Mouse (Mus musculus): ENCODE results near the gene Sh3bp5. TPM values are rescaled to one million over a fixed set of nuclear protein-coding genes. Genes with fewer than 3 reads are reported as not detected.

Sh3bp5 gene
- polyA plus RNA-seq, 1 experiment from 2014 or later = 161 TPM

DNA sequence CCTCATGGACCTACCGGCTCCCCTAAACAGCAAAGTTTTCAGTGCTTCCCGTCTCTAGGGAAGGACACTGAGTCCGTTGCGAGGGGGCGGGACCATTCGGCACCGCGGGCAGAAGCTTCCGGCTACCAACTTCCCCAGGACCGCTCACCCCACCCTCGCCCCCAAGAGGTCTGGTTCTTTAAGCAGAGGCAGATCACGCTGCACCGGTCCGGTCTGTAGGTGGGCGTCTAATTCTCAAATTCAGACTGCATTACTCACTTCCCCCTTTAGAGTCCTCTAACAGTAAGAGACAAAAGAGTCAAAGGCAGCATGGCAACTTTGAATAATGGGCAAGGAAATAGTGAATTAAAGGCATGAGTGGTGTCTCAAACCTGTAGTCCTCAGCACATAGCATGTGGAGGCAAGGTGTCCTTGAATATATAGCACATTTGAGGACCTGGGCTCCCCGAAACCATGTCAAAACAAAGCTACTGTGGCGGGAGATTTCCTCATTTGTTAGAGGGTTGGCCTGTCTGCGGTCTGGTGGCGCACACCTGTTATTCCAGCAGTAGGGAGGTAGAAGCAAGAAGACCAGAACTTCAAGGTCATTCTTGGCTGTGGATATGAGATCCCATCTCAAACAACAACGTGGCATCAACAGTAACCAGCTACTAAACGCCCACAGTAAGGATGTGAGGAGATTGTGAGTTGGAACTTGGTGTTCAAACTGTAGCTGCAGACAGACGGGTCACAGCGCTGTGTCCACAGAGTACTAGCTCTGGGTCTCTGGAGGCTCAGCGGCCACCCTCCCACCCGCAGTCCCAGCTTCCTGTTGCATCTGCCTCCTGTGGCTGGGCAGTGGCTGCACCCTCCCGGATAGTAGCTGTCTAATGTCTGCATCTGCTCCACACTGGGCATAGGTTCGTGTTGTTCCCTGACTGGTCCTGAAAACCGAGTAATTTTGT, 111.8 kb downstream of the Sh3bp5 start, which contains the start of gene Dnah1:
Gene Dnah1, minus strand, starts transcription at position 48 of the 944 bp plus-strand sequence.
- Histone ChIP-seq H3K27ac (no peak within 1 kb of the TSS), H3K4me3 (peak within 1 kb of the TSS; percentile 28), H3K9ac (no peak within 1 kb of the TSS), H3K4me1 (peaks cover 5% of the 10 kb centered on the region; the same call in 1 of the 2 replicates), H3K27me3 (replicated peaks) (no peaks in the 10 kb centered on the region), H3K36me3 (replicated peaks) (no peaks in the 10 kb centered on the region), H3K4me2 (peak within 1 kb of the TSS; percentile 50), H3K9me3 (no peaks in the 10 kb centered on the region)
- no peak for ATAC-seq (replicated peaks)
- 35% methylated on average over 28 of the region's 28 CpGs for WGBS

DNA sequence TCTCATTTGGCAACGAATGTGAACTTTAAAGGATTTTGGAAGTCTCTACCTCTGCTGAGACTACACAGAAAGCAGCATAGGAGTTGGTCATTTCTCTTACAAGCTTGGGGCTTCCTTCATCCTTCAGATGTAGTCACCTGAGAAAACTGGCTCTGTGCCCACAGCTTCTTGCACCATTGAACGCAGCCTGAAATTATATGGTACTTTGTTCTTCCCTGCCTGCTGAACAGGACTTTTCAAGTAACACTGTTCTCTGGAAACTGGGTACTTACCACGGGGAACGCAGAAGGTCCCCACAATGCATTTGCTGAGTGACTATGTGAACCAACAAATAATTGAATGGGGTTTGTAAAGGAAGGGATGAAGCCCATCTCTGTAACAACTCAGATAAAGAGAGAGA, 112.7 kb downstream of the Sh3bp5 start:
- no peak overlapping the region for H3K9ac ChIP-seq
- peak overlapping the region; percentile 28; the same call in 1 of the 2 replicates for H3K4me3 ChIP-seq
- H3K9me3 ChIP-seq = no peaks in the 10 kb centered on the region
- H3K27me3 ChIP-seq (replicated peaks) = no peaks in the 10 kb centered on the region
- 82% methylated on average over 4 of the region's 4 CpGs for WGBS
- no peak for ATAC-seq (replicated peaks)
- peaks cover 5% of the 10 kb centered on the region; the same call in 1 of the 2 replicates for H3K4me1 ChIP-seq
- H3K36me3 ChIP-seq (replicated peaks) = no peaks in the 10 kb centered on the region
- H3K27ac ChIP-seq = no peak overlapping the region
- H3K4me2 ChIP-seq = peak overlapping the region; percentile 50; the same call in 1 of the 2 replicates

DNA sequence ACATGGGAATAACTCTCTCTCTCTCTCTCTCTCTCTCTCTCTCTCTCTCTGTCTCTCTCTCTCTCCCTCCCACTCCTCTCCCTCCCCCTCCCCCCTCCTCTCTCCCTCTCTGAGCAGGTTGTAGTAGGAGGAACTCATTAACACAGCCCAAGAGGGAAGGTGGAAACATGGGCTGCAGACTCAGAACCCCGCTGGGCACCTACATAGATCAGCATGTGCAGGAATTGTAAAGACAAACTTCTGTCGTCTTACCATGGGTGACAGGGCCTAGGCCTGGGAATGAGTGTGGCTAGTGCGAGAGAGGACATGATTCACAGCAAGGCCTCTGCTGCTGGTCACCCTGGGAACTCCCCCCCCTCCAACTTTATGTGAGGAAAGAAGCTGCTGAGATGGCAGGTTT, 113.7 kb downstream of the Sh3bp5 start:
- H3K27ac ChIP-seq = no peak overlapping the region
- no peak overlapping the region for H3K9ac ChIP-seq
- no peak for ATAC-seq (replicated peaks)
- H3K4me1 ChIP-seq = peaks cover 5% of the 10 kb centered on the region; the same call in 1 of the 2 replicates
- H3K27me3 ChIP-seq (replicated peaks) = no peaks in the 10 kb centered on the region
- H3K4me2 ChIP-seq = no peak overlapping the region
- H3K36me3 ChIP-seq (replicated peaks) = no peaks in the 10 kb centered on the region
- H3K9me3 ChIP-seq = no peaks in the 10 kb centered on the region
- no peak overlapping the region for H3K4me3 ChIP-seq
- WGBS = 92% methylated on average over 3 of the region's 3 CpGs

DNA sequence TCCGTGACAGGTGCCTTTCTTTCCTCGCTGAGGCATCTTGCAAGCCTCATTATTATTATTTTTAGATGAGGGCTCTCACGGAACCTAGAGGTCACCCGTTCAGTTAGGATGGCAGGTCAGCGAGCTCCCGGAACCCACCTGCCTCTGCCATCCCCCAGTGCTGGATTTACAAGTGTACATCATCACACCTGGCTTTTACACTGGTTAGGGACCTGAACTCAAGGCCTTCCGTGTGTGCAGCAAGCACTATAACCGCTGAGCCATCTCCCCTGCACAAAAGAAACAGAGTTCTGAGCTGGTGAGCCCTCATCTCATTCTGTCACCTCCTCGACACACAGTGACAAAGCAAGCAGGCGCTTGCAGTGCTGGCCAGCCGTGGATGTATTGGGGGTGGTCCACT, 114.7 kb downstream of the Sh3bp5 start:
- H3K4me3 ChIP-seq = no peak overlapping the region
- H3K27me3 ChIP-seq (replicated peaks) = no peaks in the 10 kb centered on the region
- H3K4me1 ChIP-seq = peaks cover 5% of the 10 kb centered on the region; the same call in 1 of the 2 replicates
- H3K36me3 ChIP-seq (replicated peaks) = no peaks in the 10 kb centered on the region
- no peak overlapping the region for H3K4me2 ChIP-seq
- H3K9ac ChIP-seq = no peak overlapping the region
- 83% methylated on average over 11 of the region's 11 CpGs for WGBS
- no peak overlapping the region for H3K27ac ChIP-seq
- ATAC-seq (replicated peaks) = no peak
- H3K9me3 ChIP-seq = no peaks in the 10 kb centered on the region

DNA sequence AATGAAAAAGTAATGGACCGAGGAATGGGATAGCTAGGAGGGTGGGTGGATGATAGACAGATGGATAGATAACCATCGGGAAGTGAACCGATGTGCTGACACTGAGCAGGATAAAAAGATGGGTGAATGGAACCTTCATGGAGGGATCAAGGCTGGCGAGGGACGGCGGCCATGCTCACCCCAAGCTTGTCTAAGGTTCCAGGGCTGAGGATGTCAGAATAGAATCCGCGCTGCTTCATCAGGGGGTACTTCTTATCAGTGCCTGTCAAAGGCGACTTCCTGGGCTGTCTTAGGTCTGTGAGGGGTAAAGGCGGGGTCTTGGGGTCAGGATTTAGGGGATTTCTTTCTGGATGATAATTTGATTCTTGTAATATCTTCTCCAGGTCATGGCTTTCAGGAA, 116.3 kb downstream of the Sh3bp5 start:
- H3K4me1 ChIP-seq = peaks cover 5% of the 10 kb centered on the region; the same call in 1 of the 2 replicates
- H3K27me3 ChIP-seq (replicated peaks) = no peaks in the 10 kb centered on the region
- no peak overlapping the region for H3K4me3 ChIP-seq
- no peak overlapping the region for H3K27ac ChIP-seq
- no peaks in the 10 kb centered on the region for H3K9me3 ChIP-seq
- H3K9ac ChIP-seq = no peak overlapping the region
- 88% methylated on average over 10 of the region's 10 CpGs for WGBS
- no peaks in the 10 kb centered on the region for H3K36me3 ChIP-seq (replicated peaks)
- ATAC-seq (replicated peaks) = no peak
- no peak overlapping the region for H3K4me2 ChIP-seq

DNA sequence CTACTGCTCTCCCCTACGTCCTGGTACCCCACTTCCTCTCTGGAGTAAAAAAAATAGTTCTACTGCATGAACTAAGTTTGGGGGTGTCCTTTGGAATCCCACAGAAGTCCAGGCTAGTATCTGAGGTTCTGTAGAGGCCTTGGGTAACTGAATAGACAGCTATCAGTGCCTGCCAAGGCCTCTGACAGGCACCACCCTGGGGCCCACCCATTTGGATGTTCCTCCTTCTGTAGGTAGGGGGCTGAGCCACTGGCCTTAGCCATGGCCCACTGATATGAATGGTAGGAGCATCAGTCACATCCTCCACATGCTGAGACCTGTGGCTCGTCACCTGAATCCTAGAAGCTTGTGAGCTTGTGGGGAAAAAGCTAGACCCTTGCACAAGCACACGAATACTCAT, 118.1 kb downstream of the Sh3bp5 start:
- H3K4me3 ChIP-seq = no peak overlapping the region
- no peak for ATAC-seq (replicated peaks)
- no peak overlapping the region for H3K9ac ChIP-seq
- no peak overlapping the region for H3K27ac ChIP-seq
- no peak overlapping the region for H3K4me2 ChIP-seq
- no peaks in the 10 kb centered on the region for H3K36me3 ChIP-seq (replicated peaks)
- H3K9me3 ChIP-seq = no peaks in the 10 kb centered on the region
- H3K4me1 ChIP-seq = no peaks in the 10 kb centered on the region
- no peaks in the 10 kb centered on the region for H3K27me3 ChIP-seq (replicated peaks)
- 87% methylated on average over 3 of the region's 3 CpGs for WGBS

DNA sequence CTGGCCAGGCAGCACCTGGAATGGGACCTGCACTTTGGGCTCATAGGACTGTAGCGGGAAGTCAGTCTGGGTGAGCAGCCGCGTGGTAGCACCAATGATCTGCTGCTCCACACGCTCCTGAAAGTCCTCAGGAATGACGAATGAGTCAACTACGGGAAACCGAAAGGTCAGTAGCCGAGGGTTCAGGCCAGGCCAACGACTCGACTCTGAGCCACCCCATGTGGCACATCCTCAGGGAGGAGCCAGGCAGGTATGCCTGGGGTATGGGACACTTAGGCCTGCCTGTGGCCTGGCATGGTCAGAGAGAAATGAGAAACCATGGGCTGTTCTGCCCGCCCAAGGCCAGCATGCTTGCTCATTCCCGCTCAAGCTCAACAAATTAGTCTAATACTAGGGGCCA, 119.3 kb downstream of the Sh3bp5 start:
- Histone ChIP-seq H3K4me1 (no peaks in the 10 kb centered on the region), H3K9me3 (no peaks in the 10 kb centered on the region), H3K27me3 (replicated peaks) (no peaks in the 10 kb centered on the region), H3K4me3 (no peak overlapping the region), H3K4me2 (no peak overlapping the region), H3K36me3 (replicated peaks) (no peaks in the 10 kb centered on the region), H3K9ac (no peak overlapping the region), H3K27ac (no peak overlapping the region)
- ATAC-seq (replicated peaks) = no peak
- 85% methylated on average over 12 of the region's 12 CpGs for WGBS

DNA sequence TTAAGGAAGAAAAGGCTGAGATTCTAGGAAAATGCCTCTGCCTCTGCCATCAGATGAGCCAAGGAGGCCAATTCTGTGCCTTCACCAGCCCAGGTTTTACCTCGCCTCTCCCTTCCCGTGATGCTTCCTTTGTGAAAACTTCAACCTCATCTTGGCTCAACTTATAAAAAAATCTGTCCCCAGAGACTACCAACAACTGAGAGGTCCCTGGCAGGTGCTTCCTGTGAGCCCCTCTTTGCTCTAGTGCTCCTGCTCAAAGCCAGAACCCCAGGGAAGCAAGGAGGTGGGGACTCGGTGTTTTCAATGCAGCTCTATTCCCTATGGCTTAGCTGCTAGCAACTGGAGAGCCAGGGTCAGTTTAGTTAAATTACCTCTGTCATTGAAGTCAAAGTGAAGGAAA, 122.7 kb downstream of the Sh3bp5 start:
- no peak for ATAC-seq (replicated peaks)
- WGBS = 20% methylated on average over 3 of the region's 3 CpGs
- Histone ChIP-seq H3K27me3 (replicated peaks) (no peaks in the 10 kb centered on the region), H3K4me2 (no peak overlapping the region), H3K9ac (no peak overlapping the region), H3K4me3 (no peak overlapping the region), H3K27ac (no peak overlapping the region), H3K36me3 (replicated peaks) (no peaks in the 10 kb centered on the region), H3K9me3 (no peaks in the 10 kb centered on the region), H3K4me1 (no peaks in the 10 kb centered on the region)

Other genes with a start within 250 kb of the Sh3bp5 start
- gene Tnnc1, start 227.8 kb downstream of the Sh3bp5 start, polyA plus RNA-seq (2015; fragmentation: Nextera tagmentation; extraction: Ambion mirVana) = 2.9 and 4.6 TPM in 2 replicates
- 420 and 426 TPM in 2 replicates for gene Nisch, start 219.1 kb downstream of the Sh3bp5 start, polyA plus RNA-seq (2015; fragmentation: Nextera tagmentation; extraction: Ambion mirVana)
- gene Sema3g, start 218.2 kb downstream of the Sh3bp5 start, polyA plus RNA-seq (2015; fragmentation: Nextera tagmentation; extraction: Ambion mirVana) = 0.65 and 0.86 TPM in 2 replicates
- gene Phf7, start 184.8 kb downstream of the Sh3bp5 start, polyA plus RNA-seq (2015; fragmentation: Nextera tagmentation; extraction: Ambion mirVana) = 9.9 TPM in 2 replicates
- gene Bap1, start 184.6 kb downstream of the Sh3bp5 start, polyA plus RNA-seq (2015; fragmentation: Nextera tagmentation; extraction: Ambion mirVana) = 124 and 130 TPM in 2 replicates
- 4.6 and 4.9 TPM in 2 replicates for gene Dnah1, start 112.2 kb downstream of the Sh3bp5 start, polyA plus RNA-seq (2015; fragmentation: Nextera tagmentation; extraction: Ambion mirVana)
- 85.9 and 89.5 TPM in 2 replicates for gene Capn7, start 99.4 kb downstream of the Sh3bp5 start, polyA plus RNA-seq (2015; fragmentation: Nextera tagmentation; extraction: Ambion mirVana)
- 8.4 and 10.1 TPM in 2 replicates for gene Eaf1, start 58.3 kb upstream of the Sh3bp5 start, polyA plus RNA-seq (2015; fragmentation: Nextera tagmentation; extraction: Ambion mirVana)
- gene Mettl6, start 59.0 kb upstream of the Sh3bp5 start, polyA plus RNA-seq (2015; fragmentation: Nextera tagmentation; extraction: Ambion mirVana) = 42.5 and 48.7 TPM in 2 replicates
- gene Colq, start 155.3 kb upstream of the Sh3bp5 start, polyA plus RNA-seq (2015; fragmentation: Nextera tagmentation; extraction: Ambion mirVana) = not detected in 2 replicates
- gene Gm49387, start 204.8 kb upstream of the Sh3bp5 start, polyA plus RNA-seq (2015; fragmentation: Nextera tagmentation; extraction: Ambion mirVana) = 0.63 and 1.2 TPM in 2 replicates
- 13.8 and 16.2 TPM in 2 replicates for gene Btd, start 204.9 kb upstream of the Sh3bp5 start, polyA plus RNA-seq (2015; fragmentation: Nextera tagmentation; extraction: Ambion mirVana)
- 6.2 and 8.4 TPM in 2 replicates for gene Hacl1, start 205.2 kb upstream of the Sh3bp5 start, polyA plus RNA-seq (2015; fragmentation: Nextera tagmentation; extraction: Ambion mirVana)